Mouse (Mus musculus): ENCODE measurements around the gene Fbxl5. TPM values are rescaled to one million over a fixed set of nuclear protein-coding genes. Genes with fewer than 3 reads are reported as not detected.

The Fbxl5 gene
- polyA plus RNA-seq, 1 experiment from 2014 or later, result 58.7 TPM

DNA sequence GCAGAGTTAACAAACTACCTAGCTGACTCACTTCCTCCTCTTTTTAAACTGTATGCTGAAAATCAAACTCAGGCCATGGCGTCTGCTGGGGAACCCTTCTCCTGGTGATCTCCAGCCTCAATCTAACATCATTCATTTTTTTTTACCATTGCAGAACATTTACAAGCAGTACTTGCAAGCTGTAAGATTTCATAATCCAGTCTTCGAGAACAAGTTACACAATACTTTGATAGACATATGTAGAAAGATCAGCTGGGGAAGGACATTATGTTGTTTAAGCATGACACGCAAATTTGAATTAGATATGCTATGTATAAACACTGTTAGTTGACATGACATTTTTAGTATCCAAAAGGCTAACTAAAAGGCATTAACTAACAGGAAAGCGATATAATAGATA is 19.6 kb downstream of the Fbxl5 start:
- no peaks in the 10 kb centered on the region for H3K9me3 ChIP-seq (replicated peaks; ENCODE audit: control insufficient read depth, low read length)
- ATAC-seq (ENCODE audit: insufficient read depth, low FRiP score), result no peak
- H3K27ac ChIP-seq (ENCODE audit: low read length), result no peak overlapping the region
- no peaks in the 10 kb centered on the region for H3K4me1 ChIP-seq (ENCODE audit: control insufficient read depth, insufficient read depth, low read length)
- no peak overlapping the region for H3K9ac ChIP-seq (ENCODE audit: low read length)
- H3K4me3 ChIP-seq (replicated peaks; ENCODE audit: low read length), result no peak overlapping the region
- 64% methylated on average over 4 of the region's 4 CpGs for WGBS
- no peaks in the 10 kb centered on the region for H3K27me3 ChIP-seq (ENCODE audit: control insufficient read depth, insufficient read depth, low read length)
- no peak overlapping the region for H3K4me2 ChIP-seq (ENCODE audit: low read depth, low read length)
- H3K36me3 ChIP-seq (ENCODE audit: control insufficient read depth, insufficient read depth, low read length), result no peaks in the 10 kb centered on the region

DNA sequence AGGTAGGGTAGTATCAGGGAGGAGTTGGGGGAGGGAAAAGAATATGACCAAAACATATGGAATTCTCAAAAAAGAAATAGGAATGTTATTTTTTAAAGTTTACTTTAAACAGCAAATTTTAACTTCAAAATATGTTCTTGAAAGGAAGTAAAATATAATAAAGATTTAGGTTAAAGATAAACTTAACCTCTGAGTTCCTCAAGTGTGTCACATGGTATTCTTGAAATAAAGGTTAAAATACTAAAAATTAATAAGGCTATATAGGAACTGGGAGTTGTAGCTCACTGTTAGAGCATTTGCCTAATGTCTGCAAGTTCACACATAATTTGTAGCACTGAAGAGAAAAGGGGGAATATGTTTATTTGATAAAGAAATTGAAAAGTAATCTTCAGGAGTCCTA is 20.2 kb downstream of the Fbxl5 start:
- no peak overlapping the region for H3K9ac ChIP-seq (ENCODE audit: low read length)
- H3K36me3 ChIP-seq (ENCODE audit: control insufficient read depth, insufficient read depth, low read length), result no peaks in the 10 kb centered on the region
- no peak overlapping the region for H3K4me2 ChIP-seq (ENCODE audit: low read depth, low read length)
- no peaks in the 10 kb centered on the region for H3K27me3 ChIP-seq (ENCODE audit: control insufficient read depth, insufficient read depth, low read length)
- H3K4me3 ChIP-seq (replicated peaks; ENCODE audit: low read length), result no peak overlapping the region
- H3K27ac ChIP-seq (ENCODE audit: low read length), result no peak overlapping the region
- ATAC-seq (ENCODE audit: insufficient read depth, low FRiP score), result no peak
- no peaks in the 10 kb centered on the region for H3K9me3 ChIP-seq (replicated peaks; ENCODE audit: control insufficient read depth, low read length)
- H3K4me1 ChIP-seq (ENCODE audit: control insufficient read depth, insufficient read depth, low read length), result no peaks in the 10 kb centered on the region

- no peaks in the 10 kb centered on the region for H3K27me3 ChIP-seq (ENCODE audit: control insufficient read depth, insufficient read depth, low read length)
- H3K4me1 ChIP-seq (ENCODE audit: control insufficient read depth, insufficient read depth, low read length), result no peaks in the 10 kb centered on the region
- no peak for ATAC-seq (ENCODE audit: insufficient read depth, low FRiP score)
- no peak overlapping the region for H3K27ac ChIP-seq (ENCODE audit: low read length)
- H3K9me3 ChIP-seq (replicated peaks; ENCODE audit: control insufficient read depth, low read length), result no peaks in the 10 kb centered on the region
- H3K36me3 ChIP-seq (ENCODE audit: control insufficient read depth, insufficient read depth, low read length), result no peaks in the 10 kb centered on the region
- WGBS, result 54% methylated on average over 1 of the region's 1 CpGs
- H3K4me2 ChIP-seq (ENCODE audit: low read depth, low read length), result no peak overlapping the region
- no peak overlapping the region for H3K4me3 ChIP-seq (replicated peaks; ENCODE audit: low read length)
- H3K9ac ChIP-seq (ENCODE audit: low read length), result no peak overlapping the region
Measured at GRCm38 (mm10) chr5:43800700-43801099, 20.7 kb downstream of the Fbxl5 start.

DNA sequence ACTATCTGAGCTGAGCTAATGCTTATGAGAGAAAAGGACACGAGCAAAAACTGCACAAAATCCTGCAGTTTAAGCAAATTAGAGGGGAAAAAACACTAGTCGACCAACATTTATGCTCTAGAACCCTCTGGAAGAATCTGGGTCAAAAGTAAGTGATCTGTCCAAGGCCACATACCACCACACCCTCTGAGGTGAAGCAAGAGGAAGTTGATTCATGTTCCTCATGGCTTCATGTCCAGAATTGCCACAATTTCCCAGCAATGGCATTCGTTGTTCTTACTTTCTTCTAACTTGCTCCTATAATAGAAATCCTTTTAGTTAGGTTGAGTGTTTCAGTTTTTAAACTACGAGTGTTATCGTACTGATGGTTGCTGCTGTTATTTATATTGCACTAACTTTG is 21.9 kb downstream of the Fbxl5 start:
- 73% methylated on average over 5 of the region's 5 CpGs for WGBS
- H3K36me3 ChIP-seq (ENCODE audit: control insufficient read depth, insufficient read depth, low read length), result no peaks in the 10 kb centered on the region
- ATAC-seq (ENCODE audit: insufficient read depth, low FRiP score), result no peak
- H3K27me3 ChIP-seq (ENCODE audit: control insufficient read depth, insufficient read depth, low read length), result no peaks in the 10 kb centered on the region
- no peaks in the 10 kb centered on the region for H3K4me1 ChIP-seq (ENCODE audit: control insufficient read depth, insufficient read depth, low read length)
- no peak overlapping the region for H3K4me2 ChIP-seq (ENCODE audit: low read depth, low read length)
- no peak overlapping the region for H3K4me3 ChIP-seq (replicated peaks; ENCODE audit: low read length)
- H3K27ac ChIP-seq (ENCODE audit: low read length), result no peak overlapping the region
- H3K9ac ChIP-seq (ENCODE audit: low read length), result no peak overlapping the region
- H3K9me3 ChIP-seq (replicated peaks; ENCODE audit: control insufficient read depth, low read length), result no peaks in the 10 kb centered on the region

DNA sequence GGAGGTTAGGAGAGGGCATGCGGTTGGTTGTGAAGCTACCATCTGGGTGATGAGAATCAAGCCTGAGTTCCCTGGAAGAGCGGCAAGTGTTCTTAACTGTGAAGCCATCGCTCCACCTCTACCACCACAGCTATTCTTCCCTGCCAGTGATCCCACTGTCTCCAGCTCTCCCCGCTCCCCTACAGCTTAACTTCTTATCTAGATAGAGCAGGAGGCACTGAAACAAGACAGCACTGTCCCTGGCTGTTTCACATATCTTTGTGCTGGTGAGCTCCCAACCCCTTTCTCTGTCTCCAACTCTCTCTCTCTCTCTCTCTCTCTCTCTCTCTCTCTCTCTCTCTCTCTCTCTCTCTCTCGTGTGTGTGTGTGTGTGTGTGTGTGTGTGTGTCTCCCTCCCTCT is 29.1 kb downstream of the Fbxl5 start:
- WGBS, result 80% methylated on average over 5 of the region's 5 CpGs
- no peak overlapping the region for H3K27ac ChIP-seq (ENCODE audit: low read length)
- no peak overlapping the region for H3K9ac ChIP-seq (ENCODE audit: low read length)
- H3K4me3 ChIP-seq (replicated peaks; ENCODE audit: low read length), result no peak overlapping the region
- H3K9me3 ChIP-seq (replicated peaks; ENCODE audit: control insufficient read depth, low read length), result no peaks in the 10 kb centered on the region
- ATAC-seq (ENCODE audit: insufficient read depth, low FRiP score), result no peak
- H3K36me3 ChIP-seq (ENCODE audit: control insufficient read depth, insufficient read depth, low read length), result no peaks in the 10 kb centered on the region
- no peaks in the 10 kb centered on the region for H3K27me3 ChIP-seq (ENCODE audit: control insufficient read depth, insufficient read depth, low read length)
- no peak overlapping the region for H3K4me2 ChIP-seq (ENCODE audit: low read depth, low read length)
- no peaks in the 10 kb centered on the region for H3K4me1 ChIP-seq (ENCODE audit: control insufficient read depth, insufficient read depth, low read length)

GRCm38 (mm10) chr5:43787976-43788752 is 33.3 kb downstream of the Fbxl5 start:
- Histone ChIP-seq H3K4me2 (ENCODE audit: low read depth, low read length) (no peak overlapping the region), H3K27ac (ENCODE audit: low read length) (no peak overlapping the region), H3K36me3 (ENCODE audit: control insufficient read depth, insufficient read depth, low read length) (no peaks in the 10 kb centered on the region), H3K4me1 (ENCODE audit: control insufficient read depth, insufficient read depth, low read length) (no peaks in the 10 kb centered on the region), H3K9ac (ENCODE audit: low read length) (no peak overlapping the region), H3K4me3 (replicated peaks; ENCODE audit: low read length) (no peak overlapping the region), H3K9me3 (replicated peaks; ENCODE audit: control insufficient read depth, low read length) (no peaks in the 10 kb centered on the region), H3K27me3 (ENCODE audit: control insufficient read depth, insufficient read depth, low read length) (no peaks in the 10 kb centered on the region)
- WGBS, result 50% methylated on average over 9 of the region's 9 CpGs
- ATAC-seq (ENCODE audit: insufficient read depth, low FRiP score), result no peak

GRCm38 (mm10) chr5:43786607-43787006 is 34.8 kb downstream of the Fbxl5 start:
- 89% methylated on average over 4 of the region's 4 CpGs for WGBS
- no peak overlapping the region for H3K4me2 ChIP-seq (ENCODE audit: low read depth, low read length)
- H3K4me1 ChIP-seq (ENCODE audit: control insufficient read depth, insufficient read depth, low read length), result peaks cover 5% of the 10 kb centered on the region; the same call in 1 of the 2 replicates
- H3K36me3 ChIP-seq (ENCODE audit: control insufficient read depth, insufficient read depth, low read length), result no peaks in the 10 kb centered on the region
- H3K4me3 ChIP-seq (replicated peaks; ENCODE audit: low read length), result no peak overlapping the region
- H3K9ac ChIP-seq (ENCODE audit: low read length), result no peak overlapping the region
- ATAC-seq (ENCODE audit: insufficient read depth, low FRiP score), result no peak
- no peaks in the 10 kb centered on the region for H3K27me3 ChIP-seq (ENCODE audit: control insufficient read depth, insufficient read depth, low read length)
- H3K9me3 ChIP-seq (replicated peaks; ENCODE audit: control insufficient read depth, low read length), result no peaks in the 10 kb centered on the region
- no peak overlapping the region for H3K27ac ChIP-seq (ENCODE audit: low read length)

DNA sequence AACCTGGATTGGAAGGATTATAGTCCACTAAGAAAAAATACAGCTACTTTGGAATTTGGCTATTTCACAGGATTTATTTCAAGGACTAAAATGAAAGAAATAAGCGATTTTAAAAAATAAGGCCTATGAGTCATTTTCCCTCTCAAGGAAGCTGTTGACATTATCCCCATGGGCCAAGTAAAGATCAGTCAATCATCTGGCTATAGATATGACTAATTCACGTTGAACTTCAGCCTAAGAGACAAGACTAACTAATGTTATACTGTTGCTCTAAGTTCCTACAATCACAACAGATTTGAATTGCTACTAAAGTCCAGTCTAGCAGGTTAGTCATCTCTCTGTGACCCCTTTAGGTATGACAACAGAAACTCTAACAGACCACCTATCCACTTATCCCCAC is 37.4 kb downstream of the Fbxl5 start:
- 70% methylated on average over 2 of the region's 2 CpGs for WGBS
- ATAC-seq (ENCODE audit: insufficient read depth, low FRiP score), result no peak
- H3K36me3 ChIP-seq (ENCODE audit: control insufficient read depth, insufficient read depth, low read length), result no peaks in the 10 kb centered on the region
- no peak overlapping the region for H3K4me2 ChIP-seq (ENCODE audit: low read depth, low read length)
- H3K27me3 ChIP-seq (ENCODE audit: control insufficient read depth, insufficient read depth, low read length), result no peaks in the 10 kb centered on the region
- no peak overlapping the region for H3K9ac ChIP-seq (ENCODE audit: low read length)
- H3K9me3 ChIP-seq (replicated peaks; ENCODE audit: control insufficient read depth, low read length), result no peaks in the 10 kb centered on the region
- H3K27ac ChIP-seq (ENCODE audit: low read length), result no peak overlapping the region
- H3K4me1 ChIP-seq (ENCODE audit: control insufficient read depth, insufficient read depth, low read length), result peaks cover 5% of the 10 kb centered on the region; the same call in 1 of the 2 replicates
- no peak overlapping the region for H3K4me3 ChIP-seq (replicated peaks; ENCODE audit: low read length)

- peak overlapping the region; percentile 98 for H3K4me3 ChIP-seq (replicated peaks; ENCODE audit: low read length)
- peak overlapping the region; percentile 98 for H3K9ac ChIP-seq (ENCODE audit: low read length)
- H3K4me2 ChIP-seq (ENCODE audit: low read depth, low read length), result peak overlapping the region; percentile 75
- peak; percentile 92 for ATAC-seq (ENCODE audit: insufficient read depth, low FRiP score)
- WGBS, result 3% methylated on average over 82 of the region's 82 CpGs
- no peaks in the 10 kb centered on the region for H3K9me3 ChIP-seq (replicated peaks; ENCODE audit: control insufficient read depth, low read length)
- H3K27me3 ChIP-seq (ENCODE audit: control insufficient read depth, insufficient read depth, low read length), result no peaks in the 10 kb centered on the region
- H3K36me3 ChIP-seq (ENCODE audit: control insufficient read depth, insufficient read depth, low read length), result no peaks in the 10 kb centered on the region
- H3K27ac ChIP-seq (ENCODE audit: low read length), result peak overlapping the region; percentile 91
- peaks cover 5% of the 10 kb centered on the region for H3K4me1 ChIP-seq (ENCODE audit: control insufficient read depth, insufficient read depth, low read length)
Measured at GRCm38 (mm10) chr5:43781977-43782930, 39.2 kb downstream of the Fbxl5 start.
